Mouse (Mus musculus): ENCODE results near the gene Prrt4. TPM values are rescaled to one million over a fixed set of nuclear protein-coding genes. Genes with fewer than 3 reads are reported as not detected.
A peak's percentile ranks its signal among the peaks of the same experiment; 100 is the strongest.

Prrt4 gene
- polyA plus RNA-seq, 1 experiment: 0.52 TPM

DNA sequence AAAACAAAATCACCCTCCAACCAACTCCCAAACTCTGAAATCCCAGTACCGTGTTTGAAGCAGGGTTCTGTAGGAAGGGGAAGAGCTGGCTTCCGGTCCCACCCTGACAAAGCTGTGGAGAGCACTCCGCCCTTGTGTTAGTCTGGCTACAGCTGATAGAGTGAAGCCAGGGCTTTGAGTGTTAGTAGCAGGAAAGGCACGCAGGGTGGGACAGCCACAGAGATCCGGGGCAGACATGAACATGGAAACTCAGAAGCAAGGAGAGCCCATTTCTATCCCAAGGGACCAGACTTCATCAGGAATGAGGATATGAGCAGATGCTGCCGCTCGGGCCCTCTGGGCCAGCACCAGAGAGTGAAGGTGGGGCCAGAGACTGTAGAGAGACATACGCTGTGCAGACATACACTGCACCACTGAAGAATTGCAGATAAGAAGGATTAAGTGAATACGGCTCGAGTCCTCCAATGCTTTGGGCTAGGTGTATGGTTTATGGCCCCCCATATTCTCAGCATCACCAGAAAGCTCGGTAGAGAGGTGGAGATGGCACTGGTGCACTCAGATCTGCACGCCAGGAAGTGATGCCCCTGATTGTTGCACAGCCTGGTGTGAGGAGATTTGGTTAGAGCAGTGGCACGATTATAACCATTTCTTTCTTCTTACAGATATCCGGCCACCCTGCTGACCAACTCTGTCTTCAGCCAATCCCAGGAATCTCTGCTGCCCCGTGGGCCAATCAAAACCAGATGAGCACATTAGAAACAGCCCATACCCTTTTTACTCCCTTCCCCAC lies 14.8 kb upstream of the Prrt4 start:
- no peaks in the 10 kb centered on the region for H3K9me3 ChIP-seq (replicated peaks; ENCODE audit: control insufficient read depth, insufficient read depth, low read length, poor library complexity, severe bottlenecking)
- H3K4me3 ChIP-seq (ENCODE audit: low read depth, low read length): no peak overlapping the region
- H3K27me3 ChIP-seq (ENCODE audit: control insufficient read depth, insufficient read depth, low read length, poor library complexity, severe bottlenecking): no peaks in the 10 kb centered on the region; the same call in 1 of the 2 replicates
- TF ChIP-seq CTCF (IDR thresholded peaks at IDR 0.05; ENCODE audit: low read depth, low read length): no peak
- TF ChIP-seq EP300 (IDR thresholded peaks at IDR 0.05; ENCODE audit: insufficient read depth, low read depth, low read length): no peak
- no peak for TF ChIP-seq POLR2A (IDR thresholded peaks at IDR 0.05; ENCODE audit: insufficient read depth, low read length)
- H3K27ac ChIP-seq (ENCODE audit: insufficient read depth, low read length): no peak overlapping the region
- H3K36me3 ChIP-seq (ENCODE audit: control insufficient read depth, insufficient read depth, low read length, poor library complexity, severe bottlenecking): no peaks in the 10 kb centered on the region
- H3K4me1 ChIP-seq (ENCODE audit: control insufficient read depth, insufficient read depth, low read length): no peaks in the 10 kb centered on the region
- H3K9ac ChIP-seq (ENCODE audit: low read depth, poor library complexity, severe bottlenecking): no peak overlapping the region

- no peaks in the 10 kb centered on the region for H3K36me3 ChIP-seq (ENCODE audit: control insufficient read depth, insufficient read depth, low read length, poor library complexity, severe bottlenecking)
- H3K9ac ChIP-seq (ENCODE audit: low read depth, poor library complexity, severe bottlenecking): no peak overlapping the region
- no peak overlapping the region for H3K27ac ChIP-seq (ENCODE audit: insufficient read depth, low read length)
- no peaks in the 10 kb centered on the region for H3K4me1 ChIP-seq (ENCODE audit: control insufficient read depth, insufficient read depth, low read length)
- no peak overlapping the region for H3K4me3 ChIP-seq (ENCODE audit: low read depth, low read length)
- no peak for TF ChIP-seq EP300 (IDR thresholded peaks at IDR 0.05; ENCODE audit: insufficient read depth, low read depth, low read length)
- TF ChIP-seq CTCF (IDR thresholded peaks at IDR 0.05; ENCODE audit: low read depth, low read length): no peak
- TF ChIP-seq POLR2A (IDR thresholded peaks at IDR 0.05; ENCODE audit: insufficient read depth, low read length): no peak
- no peaks in the 10 kb centered on the region for H3K9me3 ChIP-seq (replicated peaks; ENCODE audit: control insufficient read depth, insufficient read depth, low read length, poor library complexity, severe bottlenecking)
- H3K27me3 ChIP-seq (ENCODE audit: control insufficient read depth, insufficient read depth, low read length, poor library complexity, severe bottlenecking): no peaks in the 10 kb centered on the region
Observed at GRCm38 (mm10) chr6:29187936-29188335, 8.6 kb upstream of the Prrt4 start.

- no peaks in the 10 kb centered on the region for H3K36me3 ChIP-seq (ENCODE audit: control insufficient read depth, insufficient read depth, low read length, poor library complexity, severe bottlenecking)
- H3K27ac ChIP-seq (ENCODE audit: insufficient read depth, low read length): no peak overlapping the region
- no peaks in the 10 kb centered on the region for H3K27me3 ChIP-seq (ENCODE audit: control insufficient read depth, insufficient read depth, low read length, poor library complexity, severe bottlenecking)
- H3K4me1 ChIP-seq (ENCODE audit: control insufficient read depth, insufficient read depth, low read length): no peaks in the 10 kb centered on the region
- TF ChIP-seq EP300 (IDR thresholded peaks at IDR 0.05; ENCODE audit: insufficient read depth, low read depth, low read length) (no peak), POLR2A (IDR thresholded peaks at IDR 0.05; ENCODE audit: insufficient read depth, low read length) (no peak), CTCF (IDR thresholded peaks at IDR 0.05; ENCODE audit: low read depth, low read length) (no peak)
- H3K4me3 ChIP-seq (ENCODE audit: low read depth, low read length): no peak overlapping the region
- no peak overlapping the region for H3K9ac ChIP-seq (ENCODE audit: low read depth, poor library complexity, severe bottlenecking)
- H3K9me3 ChIP-seq (replicated peaks; ENCODE audit: control insufficient read depth, insufficient read depth, low read length, poor library complexity, severe bottlenecking): no peaks in the 10 kb centered on the region
Observed at GRCm38 (mm10) chr6:29179843-29180242, 459 bp upstream of the Prrt4 start.

DNA sequence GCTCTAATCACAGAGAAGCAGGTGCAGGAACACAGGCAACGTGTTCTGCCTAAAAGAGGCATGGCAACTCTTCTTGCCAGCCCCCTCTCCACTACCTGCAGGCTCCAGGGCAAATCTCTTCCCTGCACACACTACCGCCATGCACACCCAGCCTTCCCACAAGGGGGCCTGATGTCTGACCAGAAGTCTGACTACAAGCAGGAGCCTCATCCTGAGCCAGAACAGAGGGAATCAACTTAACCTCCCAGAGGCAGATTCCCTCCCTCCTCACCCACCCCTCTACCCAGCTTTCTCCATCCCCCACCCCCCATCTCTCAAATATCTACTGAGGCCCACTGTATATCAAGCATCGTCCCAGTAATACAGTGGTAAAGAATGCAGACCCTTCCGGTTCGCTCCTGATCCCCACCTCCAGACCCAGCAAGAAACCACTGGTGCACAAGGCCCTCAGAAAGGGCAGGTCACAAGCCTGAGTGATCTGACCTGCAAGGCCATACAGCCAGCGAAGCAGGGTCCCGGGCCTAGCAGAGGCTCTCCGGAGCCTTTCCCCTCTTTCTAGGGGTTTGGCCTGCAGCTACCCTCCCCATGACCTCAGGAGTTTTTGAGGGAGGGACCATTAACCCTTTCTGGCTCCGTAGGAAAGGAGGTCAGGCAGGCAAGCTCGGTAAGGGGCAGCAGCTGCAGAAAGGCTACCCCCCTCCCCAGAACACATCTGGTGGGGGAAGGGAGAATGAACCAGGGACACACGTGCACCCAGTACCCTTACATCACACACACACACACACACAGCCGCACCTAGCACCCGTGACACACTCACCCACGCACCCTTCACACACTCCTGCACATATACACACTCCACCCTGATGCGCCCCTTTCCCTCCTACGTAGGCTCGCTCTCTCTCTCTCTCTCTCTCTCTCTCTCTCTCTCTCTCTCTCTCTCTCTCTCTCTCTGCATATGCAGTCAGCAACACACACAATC lies 1.2 kb downstream of the Prrt4 start:
- Histone ChIP-seq H3K27me3 (ENCODE audit: control insufficient read depth, insufficient read depth, low read length, poor library complexity, severe bottlenecking) (no peaks in the 10 kb centered on the region), H3K36me3 (ENCODE audit: control insufficient read depth, insufficient read depth, low read length, poor library complexity, severe bottlenecking) (no peaks in the 10 kb centered on the region), H3K9ac (ENCODE audit: low read depth, poor library complexity, severe bottlenecking) (peak overlapping the region; percentile 72; the same call in 1 of the 2 replicates), H3K4me3 (ENCODE audit: low read depth, low read length) (peak overlapping the region; percentile 79), H3K4me1 (ENCODE audit: control insufficient read depth, insufficient read depth, low read length) (no peaks in the 10 kb centered on the region), H3K9me3 (replicated peaks; ENCODE audit: control insufficient read depth, insufficient read depth, low read length, poor library complexity, severe bottlenecking) (no peaks in the 10 kb centered on the region), H3K27ac (ENCODE audit: insufficient read depth, low read length) (no peak overlapping the region)
- no peak for TF ChIP-seq POLR2A (IDR thresholded peaks at IDR 0.05; ENCODE audit: insufficient read depth, low read length)
- no peak for TF ChIP-seq EP300 (IDR thresholded peaks at IDR 0.05; ENCODE audit: insufficient read depth, low read depth, low read length)
- TF ChIP-seq CTCF (IDR thresholded peaks at IDR 0.05; ENCODE audit: low read depth, low read length): no peak

GRCm38 (mm10) chr6:29175113-29175512 lies 4.3 kb downstream of the Prrt4 start:
- no peaks in the 10 kb centered on the region for H3K27me3 ChIP-seq (ENCODE audit: control insufficient read depth, insufficient read depth, low read length, poor library complexity, severe bottlenecking)
- TF ChIP-seq EP300 (IDR thresholded peaks at IDR 0.05; ENCODE audit: insufficient read depth, low read depth, low read length): no peak

More at GRCm38 (mm10) chr6:29175113-29175512, 4.3 kb downstream of the Prrt4 start:
- Histone ChIP-seq H3K27ac (ENCODE audit: insufficient read depth, low read length) (no peak overlapping the region), H3K9me3 (replicated peaks; ENCODE audit: control insufficient read depth, insufficient read depth, low read length, poor library complexity, severe bottlenecking) (no peaks in the 10 kb centered on the region), H3K9ac (ENCODE audit: low read depth, poor library complexity, severe bottlenecking) (no peak overlapping the region), H3K4me3 (ENCODE audit: low read depth, low read length) (no peak overlapping the region), H3K36me3 (ENCODE audit: control insufficient read depth, insufficient read depth, low read length, poor library complexity, severe bottlenecking) (no peaks in the 10 kb centered on the region), H3K4me1 (ENCODE audit: control insufficient read depth, insufficient read depth, low read length) (no peaks in the 10 kb centered on the region)
